Mouse (Mus musculus) G1E (cell line): ENCODE data around the gene Spats2l.

Experiments used
- CTCF ChIP-seq: IDR thresholded peaks from 2 replicates; pipeline ENCODE4 v1.5.1; 2012; ENCODE audit warnings: low read depth, low read length, inconsistent platforms, mixed read lengths
- POLR2AphosphoS5 ChIP-seq: IDR thresholded peaks from 2 replicates; pipeline ENCODE4 v1.6.1; 2012; ENCODE audit warnings: low read depth, low read length, inconsistent platforms; ENCODE audit not compliant: insufficient replicate concordance
- TAL1 ChIP-seq: conservative IDR thresholded peaks from 2 replicates; pipeline ENCODE4 v1.6.1; 2012; ENCODE audit warnings: low read depth, low read length, inconsistent platforms, mixed read lengths

DNA sequence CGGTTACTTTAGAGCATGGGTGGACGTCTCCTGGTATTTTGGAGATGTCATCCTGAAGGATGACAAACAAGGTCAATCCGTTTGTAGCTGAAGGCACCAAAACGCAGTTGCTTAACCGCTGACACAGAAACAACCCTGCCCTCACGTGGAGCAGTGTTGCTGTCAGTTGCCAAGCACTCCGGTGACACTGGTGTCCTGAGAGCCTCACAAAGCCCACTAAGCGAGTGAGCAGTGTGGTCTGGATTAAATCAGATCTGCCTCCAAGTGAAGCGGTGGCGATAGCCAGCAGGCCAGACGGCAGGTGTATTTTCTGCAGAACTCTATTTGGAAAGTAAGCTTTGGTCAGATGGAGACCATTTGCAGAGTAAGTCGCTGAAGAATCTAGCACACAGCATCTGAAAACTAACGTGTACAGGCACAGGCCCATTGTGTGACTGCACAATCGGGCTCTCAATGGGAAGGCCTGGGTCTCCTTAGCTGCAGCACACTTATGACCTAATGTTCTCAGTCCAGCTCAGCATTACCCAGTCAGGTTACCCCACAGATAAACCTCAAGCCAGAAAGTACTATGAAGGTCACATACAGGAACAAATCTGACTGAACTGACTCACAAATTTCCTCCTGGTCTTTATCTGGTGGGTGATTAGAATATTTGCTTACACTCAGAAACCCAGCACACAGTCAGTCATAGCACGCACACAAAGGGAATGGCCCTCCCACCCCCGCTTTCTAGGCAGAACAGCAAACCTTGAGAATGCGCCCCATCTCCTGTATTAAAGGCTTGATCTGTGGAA lies 51.2 kb downstream of the Spats2l start:
- TF ChIP-seq CTCF = no peak
- TF ChIP-seq TAL1 = no peak
- no peak for TF ChIP-seq POLR2AphosphoS5
